Mouse (Mus musculus): ENCODE results near the gene Snap29. TPM values are rescaled to one million over a fixed set of nuclear protein-coding genes. Genes with fewer than 3 reads are reported as not detected.

Snap29 gene
- polyA plus RNA-seq, 1 experiment from 2014 or later, result 7.7 TPM

Other genes with a start within 250 kb of the Snap29 start
- 397 and 405 TPM in 2 replicates for gene Ube2l3, start 203.3 kb upstream of the Snap29 start, polyA plus RNA-seq (2014; fragmentation: Nextera tagmentation; extraction: Ambion mirVana)
- gene Rimbp3, start 197.4 kb upstream of the Snap29 start, polyA plus RNA-seq (2014; fragmentation: Nextera tagmentation; extraction: Ambion mirVana), result 1.1 TPM in 2 replicates
- gene Hic2, start 172.4 kb upstream of the Snap29 start, polyA plus RNA-seq (2014; fragmentation: Nextera tagmentation; extraction: Ambion mirVana), result 10.0 and 11.2 TPM in 2 replicates
- gene Tmem191c, start 129.9 kb upstream of the Snap29 start, polyA plus RNA-seq (2014; fragmentation: Nextera tagmentation; extraction: Ambion mirVana), result 6.7 and 6.8 TPM in 2 replicates
- 0.15 and 0.23 TPM in 2 replicates for gene Serpind1, start 74.6 kb upstream of the Snap29 start, polyA plus RNA-seq (2014; fragmentation: Nextera tagmentation; extraction: Ambion mirVana)
- 42.8 and 51.2 TPM in 2 replicates for gene Pi4ka, start 328 bp downstream of the Snap29 start, polyA plus RNA-seq (2014; fragmentation: Nextera tagmentation; extraction: Ambion mirVana)
- 86.5 and 93.8 TPM in 2 replicates for gene Crkl, start 46.0 kb downstream of the Snap29 start, polyA plus RNA-seq (2014; fragmentation: Nextera tagmentation; extraction: Ambion mirVana)
- gene Aifm3, start 83.6 kb downstream of the Snap29 start, polyA plus RNA-seq (2014; fragmentation: Nextera tagmentation; extraction: Ambion mirVana), result 0.77 and 0.88 TPM in 2 replicates
- gene Lztr1, start 102.7 kb downstream of the Snap29 start, polyA plus RNA-seq (2014; fragmentation: Nextera tagmentation; extraction: Ambion mirVana), result 87.4 and 92.7 TPM in 2 replicates
- gene Thap7, start 125.2 kb downstream of the Snap29 start, polyA plus RNA-seq (2014; fragmentation: Nextera tagmentation; extraction: Ambion mirVana), result 39.6 and 51.4 TPM in 2 replicates
- gene Lrrc74b, start 155.3 kb downstream of the Snap29 start, polyA plus RNA-seq (2014; fragmentation: Nextera tagmentation; extraction: Ambion mirVana), result 0.20 and 0.42 TPM in 2 replicates
- 0.23 and 0.41 TPM in 2 replicates for gene P2rx6, start 155.9 kb downstream of the Snap29 start, polyA plus RNA-seq (2014; fragmentation: Nextera tagmentation; extraction: Ambion mirVana)
- 1.7 and 2.9 TPM in 2 replicates for gene Slc7a4, start 177.2 kb downstream of the Snap29 start, polyA plus RNA-seq (2014; fragmentation: Nextera tagmentation; extraction: Ambion mirVana)
- 41.2 and 45.3 TPM in 2 replicates for gene Smpd4, start 213.4 kb downstream of the Snap29 start, polyA plus RNA-seq (2014; fragmentation: Nextera tagmentation; extraction: Ambion mirVana)
- 3.5 and 4.7 TPM in 2 replicates for gene Ccdc74a, start 240.5 kb downstream of the Snap29 start, polyA plus RNA-seq (2014; fragmentation: Nextera tagmentation; extraction: Ambion mirVana)

Data from neural tube, embryonic 11.5 days (tissue).